Mouse (Mus musculus): ENCODE results near the gene Nhp2.
"Not testable (repeated sequence)": the region's sequence is repeated elsewhere in the genome, so short reads cannot be mapped to it uniquely, and the experiment has no call there.

Gene Nhp2

DNA sequence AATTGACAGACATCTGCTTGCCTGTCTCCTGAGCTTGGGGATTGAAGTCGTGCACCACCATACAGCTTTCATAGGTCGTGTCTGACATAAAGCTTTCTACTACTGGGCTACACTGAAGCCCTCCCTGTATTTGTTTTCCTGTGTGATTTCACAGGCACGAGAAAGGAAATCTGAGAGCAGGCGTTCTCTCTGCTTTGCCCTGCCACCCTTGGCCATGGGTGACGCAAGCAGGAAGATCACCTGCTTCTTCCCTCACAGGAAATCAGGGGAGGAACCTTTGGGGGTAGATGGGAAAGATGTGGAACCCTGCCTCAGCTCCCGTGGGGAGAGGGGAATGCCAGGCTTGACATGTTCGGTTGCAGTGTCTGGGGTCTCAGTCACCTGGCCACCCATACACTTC, 38.8 kb downstream of the Nhp2 start:
- DNase-seq (ENCODE audit: low read depth, low spot score) = no peak

- no peak for DNase-seq (ENCODE audit: low read depth, low spot score)
Measured at GRCm38 (mm10) chr11:51658705-51659104, 39.2 kb downstream of the Nhp2 start.

DNA sequence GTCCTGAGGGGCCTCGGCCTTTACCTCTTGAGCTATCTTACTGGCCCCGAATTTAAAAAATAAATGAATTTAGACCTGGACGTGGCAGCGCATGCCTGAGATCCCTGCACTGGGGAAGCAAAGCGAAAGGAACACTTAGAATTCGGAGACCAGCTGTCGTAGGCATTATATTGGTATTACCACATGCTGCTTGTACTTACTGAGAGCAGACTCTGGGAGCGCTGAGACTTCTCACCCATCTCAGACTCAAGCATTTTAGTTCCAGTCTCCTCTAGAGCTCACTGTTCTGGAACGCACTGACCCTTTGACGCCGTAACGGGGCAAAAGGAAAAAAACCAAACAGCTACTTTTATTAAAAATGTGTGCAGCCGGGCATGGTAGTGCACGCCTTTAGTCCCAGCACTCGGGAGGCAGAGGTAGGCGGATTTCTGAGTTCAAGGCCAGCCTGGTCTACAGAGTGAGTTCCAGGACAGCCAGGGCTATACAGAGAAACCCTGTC, 42.4 kb downstream of the Nhp2 start:
- no peak for DNase-seq (ENCODE audit: low read depth, low spot score)

DNA sequence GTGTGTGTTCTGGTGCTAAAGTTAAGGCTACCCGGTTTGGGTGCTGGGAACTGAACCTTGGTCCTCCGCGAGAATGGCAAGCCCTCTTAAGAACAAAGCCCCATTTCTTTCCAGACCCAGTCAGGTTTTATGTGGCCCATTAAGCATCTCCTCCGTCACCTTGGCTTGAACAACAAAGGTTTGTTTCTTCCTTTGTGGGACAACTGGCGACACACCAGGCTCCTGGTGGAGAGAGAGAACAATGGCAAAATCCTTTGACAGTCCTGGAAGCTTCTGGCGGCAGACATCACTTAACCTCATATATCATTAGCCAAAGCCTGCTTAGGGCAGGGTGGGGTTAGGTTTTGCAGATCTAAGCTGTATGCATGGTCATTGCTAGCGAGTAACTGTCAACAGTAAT, 43.1 kb downstream of the Nhp2 start:
- DNase-seq (ENCODE audit: low read depth, low spot score) = no peak

DNA sequence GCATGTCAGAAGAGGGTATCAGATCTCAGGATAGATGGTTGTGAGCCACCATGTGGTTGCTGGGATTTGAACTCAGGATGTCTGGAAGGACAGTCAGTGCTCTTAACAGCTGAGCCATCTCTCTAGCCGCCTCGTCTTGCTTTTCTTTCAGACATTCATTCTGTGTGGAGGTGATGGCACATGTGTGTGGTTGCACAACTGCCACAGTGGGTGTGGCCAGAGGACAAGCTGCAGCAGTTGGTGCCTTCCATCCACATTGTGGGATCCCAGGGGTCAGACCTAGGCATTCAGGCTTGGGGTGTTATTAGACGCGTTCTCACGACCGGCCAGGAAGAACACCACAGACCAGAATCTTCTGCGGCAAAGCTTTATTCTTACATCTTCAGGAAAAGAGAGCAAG, 45.2 kb downstream of the Nhp2 start:
- not testable (repeated sequence) for DNase-seq (ENCODE audit: low read depth, low spot score)

GRCm38 (mm10) chr11:51670846-51671245, 51.3 kb downstream of the Nhp2 start:
- DNase-seq (ENCODE audit: low read depth, low spot score) = no peak

DNA sequence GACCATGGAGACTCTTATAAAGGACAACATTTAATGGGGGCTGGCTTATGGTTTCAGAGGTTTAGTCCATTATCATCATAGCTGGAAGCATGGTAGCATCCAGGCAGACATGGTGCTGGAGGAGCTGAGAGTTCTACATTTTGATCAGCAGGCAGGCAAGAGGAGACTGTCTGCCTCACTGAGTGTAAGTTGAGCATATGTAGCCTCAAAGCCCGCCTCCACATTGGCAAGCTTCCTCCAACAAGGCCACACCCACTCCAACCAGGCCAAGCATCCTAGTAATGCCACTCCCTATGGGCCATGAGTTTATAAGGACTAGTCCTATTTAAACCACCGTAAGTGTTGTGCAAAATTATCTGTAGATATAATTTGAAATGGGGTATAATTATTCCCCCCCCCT, 51.8 kb downstream of the Nhp2 start:
- DNase-seq (ENCODE audit: low read depth, low spot score) = no peak

DNA sequence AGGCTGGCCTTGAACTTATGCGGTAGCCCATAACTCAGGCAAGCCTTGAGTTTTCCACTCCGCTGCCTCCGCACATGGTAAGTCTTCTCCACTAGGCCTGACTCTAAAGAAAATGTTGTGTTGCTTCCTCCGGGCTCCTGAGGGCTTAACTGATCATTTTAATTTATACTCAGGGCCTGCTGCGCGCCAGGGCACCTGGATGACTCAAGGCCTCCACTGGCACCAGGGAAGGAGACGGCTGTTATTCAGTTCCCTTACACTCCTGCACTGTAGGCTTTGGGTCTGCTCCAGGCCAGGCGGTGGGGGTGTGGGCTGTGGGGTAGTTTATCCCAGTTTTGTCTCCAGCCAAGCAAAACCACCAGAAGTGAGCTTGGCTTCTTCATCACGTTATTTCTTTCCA, 53.8 kb downstream of the Nhp2 start:
- DNase-seq (ENCODE audit: low read depth, low spot score) = no peak
